14 mouse cellular contexts compared by ENCODE assay signal in the genomic region with DNA sequence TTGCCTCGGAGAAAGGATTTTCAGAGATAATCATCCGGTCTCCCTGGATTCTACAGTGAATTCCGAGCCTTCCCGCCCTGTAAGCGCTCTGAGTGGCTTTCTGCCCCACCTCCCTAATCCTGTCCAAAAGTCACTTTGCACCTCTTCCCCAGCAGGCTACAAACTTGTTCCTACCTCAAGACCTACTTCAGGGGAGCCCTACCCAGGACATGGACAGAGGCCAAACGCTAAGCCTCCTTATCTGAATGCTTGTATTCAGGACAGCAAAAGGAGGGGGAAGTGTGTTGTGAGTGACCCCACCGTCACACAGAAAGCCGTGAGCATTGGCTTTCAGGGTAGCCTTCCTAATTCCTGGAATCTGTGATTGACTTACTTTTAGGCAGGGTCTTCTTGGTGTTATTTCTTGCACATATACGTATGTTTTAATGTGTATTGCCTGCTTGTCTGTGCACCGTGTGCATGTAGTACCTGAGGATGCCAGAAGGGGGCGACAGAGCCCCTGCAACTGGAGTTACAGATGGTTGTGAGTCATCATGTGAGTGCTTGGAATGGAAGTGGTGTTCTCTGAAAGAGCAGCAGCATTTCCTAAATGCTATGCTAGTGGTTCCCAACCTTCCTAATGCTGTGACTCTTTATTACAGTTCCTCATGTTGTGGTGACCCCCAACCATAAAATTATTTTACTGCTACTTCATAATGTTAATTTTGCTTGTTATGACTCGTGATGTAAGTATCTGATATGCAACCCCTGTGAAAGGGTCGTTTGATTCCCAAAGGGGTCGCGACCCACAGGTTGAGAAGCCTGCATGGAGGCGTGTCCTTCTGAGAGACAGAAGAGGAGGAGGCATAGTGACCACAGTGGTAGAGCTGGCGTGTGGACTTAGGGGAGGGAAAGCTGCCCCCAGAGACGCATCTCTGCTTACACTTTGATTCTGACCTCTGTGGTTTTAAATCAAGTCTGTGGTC. TPM values are rescaled to one million over a fixed set of nuclear protein-coding genes. Genes with fewer than 3 reads are reported as not detected.
DNase-seq lines count a peak whose midpoint lies in the region; ATAC-seq and TF ChIP-seq lines count a peak whose summit lies in the region.
"Had no signal": no experiment of that assay in that cellular context is flagged by ENCODE, and none has a peak within 500 bp of the region (broad histone marks: within the 10 kb centered on the region; RNA-seq: fewer than 3 reads in every experiment).

No protein-coding gene starts in this region.

- H3K36me3 ChIP-seq in forebrain, postnatal 0 days (ENCODE audit: insufficient read depth), result no peaks in the 10 kb centered on the region
- H3K36me3 ChIP-seq in forebrain, embryonic 14.5 days (ENCODE audit: control insufficient read depth, insufficient read depth, low read length), result no peaks in the 10 kb centered on the region
- no peaks in the 10 kb centered on the region for H3K36me3 ChIP-seq in liver, postnatal 0 days (replicated peaks; ENCODE audit: insufficient read depth, low read length)
- H3K36me3 ChIP-seq in liver, embryonic 12.5 days, result no peaks in the 10 kb centered on the region
- no peaks in the 10 kb centered on the region for H3K36me3 ChIP-seq in stomach, postnatal 0 days (ENCODE audit: control insufficient read depth, insufficient read depth, low read length)
- H3K36me3 ChIP-seq in thymus, adult 2 months (ENCODE audit: control insufficient read depth, insufficient read depth, low read length), result no peaks in the 10 kb centered on the region
- H3K36me3 ChIP-seq: limb, embryonic 12.5 days; midbrain, embryonic 10.5 days had no signal

- ATAC-seq in forebrain, postnatal 0 days, result no peak
- ATAC-seq in forebrain, embryonic 14.5 days, result no peak
- ATAC-seq in liver, postnatal 0 days, result no peak
- ATAC-seq in liver, embryonic 12.5 days, result no peak
- ATAC-seq in stomach, postnatal 0 days (ENCODE audit: low FRiP score, low TSS enrichment), result no peak
- ATAC-seq in erythroid progenitor cell, adult 5-6 weeks (replicated peaks; ENCODE audit: low FRiP score, poor library complexity, severe bottlenecking), result no peak

- peak; percentile 62 for TF ChIP-seq CTCF in forebrain, postnatal 0 days (IDR thresholded peaks at IDR 0.05; ENCODE audit: low read depth)
- TF ChIP-seq CTCF in liver, postnatal 0 days (IDR thresholded peaks at IDR 0.05; ENCODE audit: low read depth), result peak; percentile 70
- peak; percentile 42; the same call in 1 of the 2 replicates for TF ChIP-seq CTCF in cortical plate, adult 2 months (IDR thresholded peaks at IDR 0.05; ENCODE audit: extremely low read depth, insufficient read depth, low read length)
- peak; percentile 61 for TF ChIP-seq CTCF in stomach, postnatal 0 days (IDR thresholded peaks at IDR 0.05; ENCODE audit: low read depth)
- no peak for TF ChIP-seq CTCF in thymus, adult 2 months (IDR thresholded peaks at IDR 0.05; ENCODE audit: borderline replicate concordance, control insufficient read depth, extremely low read depth, insufficient read depth, low read length, poor library complexity)

- no peak overlapping the region for H3K4me2 ChIP-seq in forebrain, postnatal 0 days (ENCODE audit: low read depth)
- no peak overlapping the region for H3K4me2 ChIP-seq in forebrain, embryonic 14.5 days (ENCODE audit: low read length)
- no peak overlapping the region for H3K4me2 ChIP-seq in liver, postnatal 0 days (ENCODE audit: low read depth, low read length)
- H3K4me2 ChIP-seq in liver, embryonic 12.5 days, result no peak overlapping the region
- no peak overlapping the region for H3K4me2 ChIP-seq in stomach, postnatal 0 days (replicated peaks; ENCODE audit: low read depth)
- H3K4me2 ChIP-seq: limb, embryonic 12.5 days had no signal

- H3K4me1 ChIP-seq in forebrain, postnatal 0 days (ENCODE audit: insufficient read depth), result peaks cover 7% of the 10 kb centered on the region; the same call in 1 of the 2 replicates
- H3K4me1 ChIP-seq in forebrain, embryonic 14.5 days (ENCODE audit: control insufficient read depth, insufficient read depth, low read length), result no peaks in the 10 kb centered on the region
- no peaks in the 10 kb centered on the region for H3K4me1 ChIP-seq in liver, postnatal 0 days (ENCODE audit: insufficient read depth)
- H3K4me1 ChIP-seq in liver, embryonic 12.5 days, result no peaks in the 10 kb centered on the region
- no peaks in the 10 kb centered on the region for H3K4me1 ChIP-seq in cortical plate, adult 2 months (ENCODE audit: control insufficient read depth, insufficient read depth, low read length)
- no peaks in the 10 kb centered on the region for H3K4me1 ChIP-seq in stomach, postnatal 0 days (replicated peaks; ENCODE audit: control insufficient read depth, insufficient read depth)
- 0 out of 2 replicates have a peak, but pooled peaks cover 4% of the 10 kb centered on the region for H3K4me1 ChIP-seq in thymus, adult 2 months (replicated peaks; ENCODE audit: control insufficient read depth, insufficient read depth, low read length)
- H3K4me1 ChIP-seq: limb, embryonic 12.5 days had no signal

- H3K9ac ChIP-seq in forebrain, postnatal 0 days, result no peak overlapping the region
- H3K9ac ChIP-seq in forebrain, embryonic 14.5 days (ENCODE audit: low read length), result no peak overlapping the region
- no peak overlapping the region for H3K9ac ChIP-seq in liver, postnatal 0 days (replicated peaks)
- H3K9ac ChIP-seq in liver, embryonic 12.5 days, result no peak overlapping the region
- H3K9ac ChIP-seq in stomach, postnatal 0 days (ENCODE audit: low read length), result no peak overlapping the region
- H3K9ac ChIP-seq: limb, embryonic 12.5 days had no signal

- no peak overlapping the region for H3K27ac ChIP-seq in forebrain, postnatal 0 days (ENCODE audit: low read depth, low read length)
- no peak overlapping the region for H3K27ac ChIP-seq in forebrain, embryonic 14.5 days (ENCODE audit: low read depth, low read length)
- H3K27ac ChIP-seq in liver, postnatal 0 days (ENCODE audit: low read depth), result no peak overlapping the region
- H3K27ac ChIP-seq in liver, embryonic 12.5 days, result no peak overlapping the region
- no peak overlapping the region for H3K27ac ChIP-seq in cortical plate, adult 2 months (ENCODE audit: insufficient read depth, low read length)
- H3K27ac ChIP-seq in stomach, postnatal 0 days (replicated peaks), result no peak overlapping the region
- no peak overlapping the region for H3K27ac ChIP-seq in thymus, adult 2 months (ENCODE audit: control insufficient read depth, insufficient read depth, low read length)
- H3K27ac ChIP-seq: limb, embryonic 12.5 days; midbrain, embryonic 10.5 days had no signal

- no peak for DNase-seq in forebrain, postnatal 0 days
- DNase-seq in forebrain, embryonic 14.5 days (ENCODE audit: low spot score), result no peak
- DNase-seq in liver, postnatal 0 days, result no peak
- DNase-seq in stomach, postnatal 0 days (ENCODE audit: low spot score), result no peak
- DNase-seq in thymus, adult 2 months, result no peak
- DNase-seq: adrenal gland, postnatal 25 days had no signal

- 80% methylated on average over 18 of the region's 18 CpGs for WGBS in forebrain, postnatal 0 days
- WGBS in forebrain, embryonic 14.5 days, result 84% methylated on average over 18 of the region's 18 CpGs
- WGBS in liver, postnatal 0 days (ENCODE audit: insufficient replicate concordance), result 71% methylated on average over 18 of the region's 18 CpGs
- WGBS in liver, embryonic 12.5 days (ENCODE audit: insufficient replicate concordance), result 60% methylated on average over 18 of the region's 18 CpGs
- WGBS in stomach, postnatal 0 days, result 68% methylated on average over 18 of the region's 18 CpGs
- WGBS in thymus, adult 2 months, result 80% methylated on average over 18 of the region's 18 CpGs

- no peaks in the 10 kb centered on the region for H3K9me3 ChIP-seq in forebrain, postnatal 0 days (ENCODE audit: low read length)
- no peaks in the 10 kb centered on the region for H3K9me3 ChIP-seq in forebrain, embryonic 14.5 days (replicated peaks; ENCODE audit: control insufficient read depth, low read length)
- H3K9me3 ChIP-seq in liver, postnatal 0 days (ENCODE audit: low read length), result no peaks in the 10 kb centered on the region; the same call in 1 of the 2 replicates
- H3K9me3 ChIP-seq in liver, embryonic 12.5 days (replicated peaks), result peaks cover 4% of the 10 kb centered on the region
- H3K9me3 ChIP-seq in stomach, postnatal 0 days (ENCODE audit: control insufficient read depth, low read length), result no peaks in the 10 kb centered on the region

- H3K4me3 ChIP-seq in forebrain, postnatal 0 days (ENCODE audit: low read depth, low read length), result no peak overlapping the region
- H3K4me3 ChIP-seq in forebrain, embryonic 14.5 days (ENCODE audit: low read depth, low read length), result no peak overlapping the region
- no peak overlapping the region for H3K4me3 ChIP-seq in liver, postnatal 0 days (ENCODE audit: low read depth, low read length)
- H3K4me3 ChIP-seq in liver, embryonic 12.5 days, result no peak overlapping the region
- no peak overlapping the region for H3K4me3 ChIP-seq in cortical plate, adult 2 months (ENCODE audit: insufficient read depth, low read length)
- no peak overlapping the region for H3K4me3 ChIP-seq in stomach, postnatal 0 days (ENCODE audit: low read depth, low read length)
- no peak overlapping the region for H3K4me3 ChIP-seq in thymus, adult 2 months (ENCODE audit: control insufficient read depth, insufficient read depth, low read length)
- H3K4me3 ChIP-seq: limb, embryonic 12.5 days; midbrain, embryonic 10.5 days had no signal

- H3K27me3 ChIP-seq in forebrain, postnatal 0 days (ENCODE audit: insufficient read depth, low read length), result peaks cover 10% of the 10 kb centered on the region
- H3K27me3 ChIP-seq in forebrain, embryonic 14.5 days (replicated peaks; ENCODE audit: control insufficient read depth, insufficient read depth, low read length), result peaks cover 18% of the 10 kb centered on the region
- peaks cover 30% of the 10 kb centered on the region for H3K27me3 ChIP-seq in liver, postnatal 0 days (ENCODE audit: insufficient read depth, low read length)
- peaks cover 71% of the 10 kb centered on the region for H3K27me3 ChIP-seq in liver, embryonic 12.5 days (replicated peaks)
- H3K27me3 ChIP-seq in stomach, postnatal 0 days (ENCODE audit: control insufficient read depth, insufficient read depth, low read length), result no peaks in the 10 kb centered on the region
- peaks cover 11% of the 10 kb centered on the region; the same call in 1 of the 2 replicates for H3K27me3 ChIP-seq in thymus, adult 2 months (ENCODE audit: control insufficient read depth, insufficient read depth, low read length)

- TF ChIP-seq EP300 in liver, postnatal 0 days (IDR thresholded peaks at IDR 0.05; ENCODE audit: low read depth), result no peak
- TF ChIP-seq EP300 in stomach, postnatal 0 days (optimal IDR thresholded peaks at IDR 0.05), result no peak

- no peak for TF ChIP-seq POLR2A in cortical plate, adult 2 months (IDR thresholded peaks at IDR 0.05; ENCODE audit: extremely low read depth, insufficient read depth, low read length)
- no peak for TF ChIP-seq POLR2A in thymus, adult 2 months (IDR thresholded peaks at IDR 0.05; ENCODE audit: control insufficient read depth, extremely low read depth, insufficient read depth, low read length, poor library complexity)

RNA-seq across cellular contexts. Expression of gene Bcan, which starts 6.1 kb away (rescaled TPM):
- total RNA-seq in forebrain, postnatal 0 days (2014; rRNA removed), result 140 and 146 TPM in 2 replicates
- 99.1 and 133 TPM in 2 replicates for polyA plus RNA-seq in forebrain, postnatal 0 days (2015; fragmentation: Nextera tagmentation; extraction: Ambion mirVana)
- polyA plus RNA-seq in forebrain, embryonic 14.5 days (2014; fragmentation: Nextera tagmentation; extraction: Ambion mirVana), result 13.5 and 21.9 TPM in 2 replicates
- polyA plus RNA-seq in liver, postnatal 0 days (2015; fragmentation: Nextera tagmentation; extraction: Ambion mirVana), result 0.05 TPM in 1 of 2 replicates, not detected in the other
- polyA plus RNA-seq in liver, embryonic 12.5 days (2016; fragmentation: Nextera tagmentation; extraction: Ambion mirVana), result not detected in 2 replicates
- polyA plus RNA-seq in cortical plate, adult 2 months (2012; rRNA removed), result 378 and 380 TPM in 2 replicates
- polyA plus RNA-seq in stomach, postnatal 0 days (2015; fragmentation: Nextera tagmentation; extraction: Ambion mirVana), result 0.08 and 0.18 TPM in 2 replicates
- not detected in 2 replicates for total RNA-seq in erythroid progenitor cell, adult 5-6 weeks (2015; ENCODE audit: low replicate concordance)
- not detected in 2 replicates for total RNA-seq in erythroid progenitor cell, adult 5-6 weeks (2017; ENCODE audit: low replicate concordance)
- 0.23 and 0.54 TPM in 2 replicates for polyA plus RNA-seq in thymus, adult 2 months (2012; rRNA removed)
- total RNA-seq: common myeloid progenitor, adult 5-6 weeks; neutrophil, adult 5-6 weeks had no signal

RNA-seq across cellular contexts. Expression of gene Hapln2, which starts 21.3 kb away (rescaled TPM):
- total RNA-seq in forebrain, postnatal 0 days (2014; rRNA removed), result 0.38 and 0.92 TPM in 2 replicates
- 0.31 and 0.69 TPM in 2 replicates for polyA plus RNA-seq in forebrain, postnatal 0 days (2015; fragmentation: Nextera tagmentation; extraction: Ambion mirVana)
- polyA plus RNA-seq in forebrain, embryonic 14.5 days (2014; fragmentation: Nextera tagmentation; extraction: Ambion mirVana), result 0.52 TPM in 1 of 2 replicates, not detected in the other
- polyA plus RNA-seq in liver, postnatal 0 days (2015; fragmentation: Nextera tagmentation; extraction: Ambion mirVana), result not detected in 2 replicates
- polyA plus RNA-seq in liver, embryonic 12.5 days (2016; fragmentation: Nextera tagmentation; extraction: Ambion mirVana), result not detected in 2 replicates
- polyA plus RNA-seq in cortical plate, adult 2 months (2012; rRNA removed), result 38.5 and 52.4 TPM in 2 replicates
- polyA plus RNA-seq in stomach, postnatal 0 days (2015; fragmentation: Nextera tagmentation; extraction: Ambion mirVana), result not detected in 2 replicates
- not detected in 2 replicates for total RNA-seq in erythroid progenitor cell, adult 5-6 weeks (2015; ENCODE audit: low replicate concordance)
- not detected in 2 replicates for total RNA-seq in erythroid progenitor cell, adult 5-6 weeks (2017; ENCODE audit: low replicate concordance)
- polyA plus RNA-seq in thymus, adult 2 months (2012; rRNA removed), result 0.23 and 0.26 TPM in 2 replicates
- total RNA-seq: adrenal gland, postnatal 25 days; common myeloid progenitor, adult 5-6 weeks; heart, postnatal 25 days; neutrophil, adult 5-6 weeks had no signal
- polyA plus RNA-seq: midbrain, embryonic 10.5 days had no signal

RNA-seq across cellular contexts. Expression of gene Nes, which starts 35.2 kb away (rescaled TPM):
- total RNA-seq in forebrain, postnatal 0 days (2014; rRNA removed), result 32.4 and 39.2 TPM in 2 replicates
- polyA plus RNA-seq in forebrain, postnatal 0 days (2015; fragmentation: Nextera tagmentation; extraction: Ambion mirVana), result 14.5 and 17.9 TPM in 2 replicates
- polyA plus RNA-seq in forebrain, embryonic 14.5 days (2014; fragmentation: Nextera tagmentation; extraction: Ambion mirVana), result 23.1 and 27.8 TPM in 2 replicates
- 0.83 and 0.95 TPM in 2 replicates for polyA plus RNA-seq in liver, postnatal 0 days (2015; fragmentation: Nextera tagmentation; extraction: Ambion mirVana)
- 7.2 and 7.3 TPM in 2 replicates for polyA plus RNA-seq in liver, embryonic 12.5 days (2016; fragmentation: Nextera tagmentation; extraction: Ambion mirVana)
- polyA plus RNA-seq in cortical plate, adult 2 months (2012; rRNA removed), result 3.1 and 3.6 TPM in 2 replicates
- 5.3 and 5.7 TPM in 2 replicates for polyA plus RNA-seq in stomach, postnatal 0 days (2015; fragmentation: Nextera tagmentation; extraction: Ambion mirVana)
- total RNA-seq in erythroid progenitor cell, adult 5-6 weeks (2015; ENCODE audit: low replicate concordance), result not detected in 2 replicates
- not detected in 2 replicates for total RNA-seq in erythroid progenitor cell, adult 5-6 weeks (2017; ENCODE audit: low replicate concordance)
- polyA plus RNA-seq in thymus, adult 2 months (2012; rRNA removed), result 1.1 and 1.3 TPM in 2 replicates

RNA-seq across cellular contexts. Expression of gene Gpatch4, which starts 36.8 kb away (rescaled TPM):
- total RNA-seq in forebrain, postnatal 0 days (2014; rRNA removed), result 9.8 and 10.6 TPM in 2 replicates
- polyA plus RNA-seq in forebrain, postnatal 0 days (2015; fragmentation: Nextera tagmentation; extraction: Ambion mirVana), result 34.6 and 35.5 TPM in 2 replicates
- polyA plus RNA-seq in forebrain, embryonic 14.5 days (2014; fragmentation: Nextera tagmentation; extraction: Ambion mirVana), result 22.9 and 25.2 TPM in 2 replicates
- 13.1 and 14.3 TPM in 2 replicates for polyA plus RNA-seq in liver, postnatal 0 days (2015; fragmentation: Nextera tagmentation; extraction: Ambion mirVana)
- polyA plus RNA-seq in liver, embryonic 12.5 days (2016; fragmentation: Nextera tagmentation; extraction: Ambion mirVana), result 41.4 and 44.0 TPM in 2 replicates
- 14.1 and 14.3 TPM in 2 replicates for polyA plus RNA-seq in cortical plate, adult 2 months (2012; rRNA removed)
- polyA plus RNA-seq in stomach, postnatal 0 days (2015; fragmentation: Nextera tagmentation; extraction: Ambion mirVana), result 17.4 and 19.2 TPM in 2 replicates
- total RNA-seq in erythroid progenitor cell, adult 5-6 weeks (2015; ENCODE audit: low replicate concordance), result 3.6 and 8.4 TPM in 2 replicates
- total RNA-seq in erythroid progenitor cell, adult 5-6 weeks (2017; ENCODE audit: low replicate concordance), result 3.6 and 5.4 TPM in 2 replicates
- 11.3 and 14.7 TPM in 2 replicates for polyA plus RNA-seq in thymus, adult 2 months (2012; rRNA removed)

RNA-seq across cellular contexts. Expression of gene Naxe, which starts 52.2 kb away (rescaled TPM):
- 78.9 and 81.6 TPM in 2 replicates for total RNA-seq in forebrain, postnatal 0 days (2014; rRNA removed)
- 161 and 170 TPM in 2 replicates for polyA plus RNA-seq in forebrain, postnatal 0 days (2015; fragmentation: Nextera tagmentation; extraction: Ambion mirVana)
- polyA plus RNA-seq in forebrain, embryonic 14.5 days (2014; fragmentation: Nextera tagmentation; extraction: Ambion mirVana), result 171 and 192 TPM in 2 replicates
- 78.0 and 80.1 TPM in 2 replicates for polyA plus RNA-seq in liver, postnatal 0 days (2015; fragmentation: Nextera tagmentation; extraction: Ambion mirVana)
- polyA plus RNA-seq in liver, embryonic 12.5 days (2016; fragmentation: Nextera tagmentation; extraction: Ambion mirVana), result 72.1 TPM in 2 replicates
- polyA plus RNA-seq in cortical plate, adult 2 months (2012; rRNA removed), result 93.2 and 94.3 TPM in 2 replicates
- 134 and 142 TPM in 2 replicates for polyA plus RNA-seq in stomach, postnatal 0 days (2015; fragmentation: Nextera tagmentation; extraction: Ambion mirVana)
- total RNA-seq in erythroid progenitor cell, adult 5-6 weeks (2015; ENCODE audit: low replicate concordance), result 11.9 and 12.2 TPM in 2 replicates
- total RNA-seq in erythroid progenitor cell, adult 5-6 weeks (2017; ENCODE audit: low replicate concordance), result 5.5 and 7.6 TPM in 2 replicates
- polyA plus RNA-seq in thymus, adult 2 months (2012; rRNA removed), result 63.0 and 69.0 TPM in 2 replicates

Comparison
In these comparisons a context has a peak if more than half of its experiments do, and no peak if none do; other contexts are left out.
1. RNA of gene Hapln2, which starts 21.3 kb away (polyA plus RNA-seq): 38.5 to 52.4 TPM in cortical plate, adult 2 months; 0.31 to 0.69 TPM in forebrain, postnatal 0 days, 0.23 to 0.26 TPM in thymus, adult 2 months, 0.52 TPM in forebrain, embryonic 14.5 days, not detected in liver, postnatal 0 days, not detected in liver, embryonic 12.5 days and not detected in stomach, postnatal 0 days; every median in the first group is over 10 times any median in the second.